Mouse (Mus musculus): ENCODE results near the gene H2-T3.
"Not testable (repeated sequence)": the region's sequence is repeated elsewhere in the genome, so short reads cannot be mapped to it uniquely, and the experiment has no call there.

The H2-T3 gene

GRCm38 (mm10) chr17:36179446-36179845, 10.6 kb downstream of the H2-T3 start:
- DNase-seq (ENCODE audit: low read depth, low spot score) = not testable (repeated sequence)

GRCm38 (mm10) chr17:36178938-36179337, 11.1 kb downstream of the H2-T3 start:
- not testable (repeated sequence) for DNase-seq (ENCODE audit: low read depth, low spot score)

GRCm38 (mm10) chr17:36176132-36176531, 14.0 kb downstream of the H2-T3 start:
- not testable (repeated sequence) for DNase-seq (ENCODE audit: low read depth, low spot score)

GRCm38 (mm10) chr17:36170287-36170814, 19.7 kb downstream of the H2-T3 start:
- no peak for DNase-seq (ENCODE audit: low read depth, low spot score)

- no peak for DNase-seq (ENCODE audit: low read depth, low spot score)
Measured at GRCm38 (mm10) chr17:36169753-36170152, 20.3 kb downstream of the H2-T3 start.

- DNase-seq (ENCODE audit: low read depth, low spot score) = not testable (repeated sequence)
Measured at GRCm38 (mm10) chr17:36169094-36169493, 21.0 kb downstream of the H2-T3 start.

GRCm38 (mm10) chr17:36168039-36168652, 21.9 kb downstream of the H2-T3 start, which contains the start of gene Gm8909:
Gm8909 (minus strand) TSS chr17:36168537.
- DNase-seq (ENCODE audit: low read depth, low spot score) = no peak

GRCm38 (mm10) chr17:36167306-36168038, 22.6 kb downstream of the H2-T3 start:
- DNase-seq (ENCODE audit: low read depth, low spot score) = no peak

GRCm38 (mm10) chr17:36166901-36167300, 23.2 kb downstream of the H2-T3 start:
- DNase-seq (ENCODE audit: low read depth, low spot score) = not testable (repeated sequence)

GRCm38 (mm10) chr17:36161129-36162051, 28.7 kb downstream of the H2-T3 start:
- DNase-seq (ENCODE audit: low read depth, low spot score) = no peak

GRCm38 (mm10) chr17:36158264-36158663, 31.8 kb downstream of the H2-T3 start:
- DNase-seq (ENCODE audit: low read depth, low spot score) = not testable (repeated sequence)

GRCm38 (mm10) chr17:36157782-36158181, 32.3 kb downstream of the H2-T3 start:
- not testable (repeated sequence) for DNase-seq (ENCODE audit: low read depth, low spot score)

- DNase-seq (ENCODE audit: low read depth, low spot score) = no peak
Measured at GRCm38 (mm10) chr17:36154271-36155149, 35.6 kb downstream of the H2-T3 start.

GRCm38 (mm10) chr17:36151200-36151599, 38.9 kb downstream of the H2-T3 start:
- DNase-seq (ENCODE audit: low read depth, low spot score) = not testable (repeated sequence)

GRCm38 (mm10) chr17:36148468-36148867, 41.6 kb downstream of the H2-T3 start:
- not testable (repeated sequence) for DNase-seq (ENCODE audit: low read depth, low spot score)

- not testable (repeated sequence) for DNase-seq (ENCODE audit: low read depth, low spot score)
Measured at GRCm38 (mm10) chr17:36146937-36147336, 43.1 kb downstream of the H2-T3 start.

GRCm38 (mm10) chr17:36145861-36146156, 44.3 kb downstream of the H2-T3 start:
- DNase-seq (ENCODE audit: low read depth, low spot score) = not testable (repeated sequence)

- no peak for DNase-seq (ENCODE audit: low read depth, low spot score)
Measured at GRCm38 (mm10) chr17:36145111-36145860, 44.8 kb downstream of the H2-T3 start.

- DNase-seq (ENCODE audit: low read depth, low spot score) = not testable (repeated sequence)
Measured at GRCm38 (mm10) chr17:36136299-36136848, 53.7 kb downstream of the H2-T3 start.
